Mouse (Mus musculus): Measurements from ENCODE around the gene Fbxw8. TPM values are rescaled to one million over a fixed set of nuclear protein-coding genes. Genes with fewer than 3 reads are reported as not detected.

The Fbxw8 gene
- polyA plus RNA-seq, 2 experiments, result 27.9 to 55.2 TPM

DNA sequence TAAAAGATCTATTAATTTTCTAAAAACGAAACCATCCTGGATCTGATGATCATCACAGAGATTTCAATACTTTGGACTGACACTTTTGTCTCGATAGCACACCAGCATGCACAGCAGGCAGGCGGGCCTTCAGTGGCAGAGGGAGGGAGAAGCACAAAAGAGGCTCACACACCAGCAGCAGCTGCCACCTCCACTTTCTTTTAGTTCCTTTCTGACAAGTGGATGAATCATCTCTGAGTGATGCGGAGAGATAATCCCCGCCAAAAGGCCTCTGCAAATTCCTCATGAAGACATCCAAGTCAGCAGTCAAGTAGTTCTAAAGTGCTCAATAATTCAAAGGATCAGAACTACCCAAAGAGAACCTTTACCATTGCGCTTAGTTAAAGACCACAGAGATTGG, 75.9 kb downstream of the Fbxw8 start:
- H3K4me1 ChIP-seq (ENCODE audit: control insufficient read depth, insufficient read depth, low read length), result peaks cover 25% of the 10 kb centered on the region
- no peak overlapping the region for H3K4me2 ChIP-seq (replicated peaks; ENCODE audit: low read depth, low read length, severe bottlenecking)
- no peak overlapping the region for H3K9ac ChIP-seq (ENCODE audit: low read depth, low read length, severe bottlenecking)
- peaks cover 40% of the 10 kb centered on the region for H3K36me3 ChIP-seq (ENCODE audit: control insufficient read depth, insufficient read depth, low read length)
- H3K27ac ChIP-seq (replicated peaks; ENCODE audit: low read depth, low read length), result no peak overlapping the region
- no peak for TF ChIP-seq POLR2A (IDR thresholded peaks at IDR 0.05; ENCODE audit: borderline replicate concordance, extremely low read depth, insufficient read depth, insufficient read length)
- no peak for DNase-seq (ENCODE audit: low spot score)
- H3K9me3 ChIP-seq (ENCODE audit: control insufficient read depth, low read length), result no peaks in the 10 kb centered on the region
- WGBS, result 82% methylated on average over 6 of the region's 6 CpGs
- no peaks in the 10 kb centered on the region for H3K27me3 ChIP-seq (ENCODE audit: control insufficient read depth, insufficient read depth, low read length)
- ATAC-seq (ENCODE audit: low FRiP score, low read depth), result no peak
- H3K4me3 ChIP-seq (replicated peaks; ENCODE audit: low read length), result no peak overlapping the region

DNA sequence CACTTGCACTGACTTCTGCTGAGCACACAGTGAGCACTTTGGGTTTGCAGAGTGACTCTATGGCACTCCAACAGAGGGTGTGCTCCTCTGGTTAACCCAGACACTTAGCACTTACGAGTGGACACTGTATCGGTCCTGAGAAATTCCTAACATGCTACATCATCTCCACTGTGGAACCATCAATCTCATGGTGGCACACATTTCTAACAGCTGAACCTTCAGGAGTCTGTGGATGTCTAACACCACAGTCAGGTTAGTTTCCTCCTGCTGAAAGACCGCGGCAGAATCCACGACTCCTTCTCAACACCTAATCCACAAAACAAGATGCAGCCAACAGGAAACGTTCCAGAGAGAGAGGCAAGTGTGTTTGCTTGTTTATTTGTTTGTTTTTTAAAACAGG, 76.7 kb downstream of the Fbxw8 start:
- Histone ChIP-seq H3K9me3 (ENCODE audit: control insufficient read depth, low read length) (no peaks in the 10 kb centered on the region), H3K4me1 (ENCODE audit: control insufficient read depth, insufficient read depth, low read length) (peaks cover 23% of the 10 kb centered on the region), H3K27me3 (ENCODE audit: control insufficient read depth, insufficient read depth, low read length) (no peaks in the 10 kb centered on the region), H3K27ac (replicated peaks; ENCODE audit: low read depth, low read length) (no peak overlapping the region), H3K4me2 (replicated peaks; ENCODE audit: low read depth, low read length, severe bottlenecking) (no peak overlapping the region), H3K4me3 (replicated peaks; ENCODE audit: low read length) (no peak overlapping the region), H3K9ac (ENCODE audit: low read depth, low read length, severe bottlenecking) (no peak overlapping the region), H3K36me3 (ENCODE audit: control insufficient read depth, insufficient read depth, low read length) (peaks cover 46% of the 10 kb centered on the region)
- 85% methylated on average over 6 of the region's 6 CpGs for WGBS
- TF ChIP-seq POLR2A (IDR thresholded peaks at IDR 0.05; ENCODE audit: borderline replicate concordance, extremely low read depth, insufficient read depth, insufficient read length), result no peak
- ATAC-seq (ENCODE audit: low FRiP score, low read depth) (no peak), DNase-seq (ENCODE audit: low spot score) (no peak)

DNA sequence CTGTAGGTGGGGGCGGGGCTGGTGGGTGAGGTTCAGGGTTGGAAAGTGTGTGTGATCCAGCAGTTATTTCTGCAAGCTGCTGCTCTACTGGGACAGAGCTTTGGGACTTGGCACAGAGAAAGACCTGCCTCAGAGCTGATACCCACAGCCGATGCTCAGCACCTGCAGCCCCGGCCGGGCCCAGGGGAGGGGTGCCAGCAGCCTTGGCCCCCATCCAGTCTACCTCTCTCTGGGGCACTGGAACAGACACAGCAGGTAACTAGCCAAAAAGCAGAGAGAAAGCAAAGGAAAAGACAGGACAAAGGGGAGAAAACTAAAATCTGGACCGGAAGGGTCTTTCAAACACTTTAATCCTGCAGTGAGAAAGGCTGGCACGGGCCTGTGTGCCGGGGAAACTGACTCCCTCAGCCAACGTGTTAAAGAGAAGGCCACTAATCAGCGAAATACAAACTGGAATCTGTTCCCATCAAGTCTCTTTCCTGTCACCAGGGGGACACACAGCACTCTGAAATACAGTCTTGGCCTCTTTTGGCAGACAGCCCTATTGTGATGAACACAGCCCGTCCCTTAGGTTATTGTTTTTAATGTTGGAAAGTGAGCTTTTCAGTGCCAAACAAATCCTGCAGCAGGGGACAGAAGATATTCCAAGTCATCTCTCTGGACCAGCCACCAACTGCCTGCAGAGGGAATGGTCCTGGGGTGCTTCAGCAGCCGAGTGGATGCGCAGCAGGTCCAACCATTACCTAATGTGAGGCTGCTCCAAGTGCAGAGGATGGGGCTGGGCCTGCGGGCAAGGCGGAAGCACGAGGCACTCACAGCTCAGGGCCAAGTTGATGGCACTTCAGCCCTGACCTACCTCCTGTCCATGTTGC, 78.3 kb downstream of the Fbxw8 start:
- Histone ChIP-seq H3K9me3 (ENCODE audit: control insufficient read depth, low read length) (no peaks in the 10 kb centered on the region), H3K4me1 (ENCODE audit: control insufficient read depth, insufficient read depth, low read length) (peaks cover 8% of the 10 kb centered on the region), H3K4me3 (replicated peaks; ENCODE audit: low read length) (no peak overlapping the region), H3K9ac (ENCODE audit: low read depth, low read length, severe bottlenecking) (no peak overlapping the region), H3K27ac (replicated peaks; ENCODE audit: low read depth, low read length) (no peak overlapping the region), H3K27me3 (ENCODE audit: control insufficient read depth, insufficient read depth, low read length) (no peaks in the 10 kb centered on the region), H3K4me2 (replicated peaks; ENCODE audit: low read depth, low read length, severe bottlenecking) (no peak overlapping the region), H3K36me3 (ENCODE audit: control insufficient read depth, insufficient read depth, low read length) (peaks cover 57% of the 10 kb centered on the region)
- ATAC-seq (ENCODE audit: low FRiP score, low read depth) (no peak), DNase-seq (ENCODE audit: low spot score) (no peak)
- TF ChIP-seq POLR2A (IDR thresholded peaks at IDR 0.05; ENCODE audit: borderline replicate concordance, extremely low read depth, insufficient read depth, insufficient read length), result no peak
- WGBS, result 81% methylated on average over 15 of the region's 15 CpGs

DNA sequence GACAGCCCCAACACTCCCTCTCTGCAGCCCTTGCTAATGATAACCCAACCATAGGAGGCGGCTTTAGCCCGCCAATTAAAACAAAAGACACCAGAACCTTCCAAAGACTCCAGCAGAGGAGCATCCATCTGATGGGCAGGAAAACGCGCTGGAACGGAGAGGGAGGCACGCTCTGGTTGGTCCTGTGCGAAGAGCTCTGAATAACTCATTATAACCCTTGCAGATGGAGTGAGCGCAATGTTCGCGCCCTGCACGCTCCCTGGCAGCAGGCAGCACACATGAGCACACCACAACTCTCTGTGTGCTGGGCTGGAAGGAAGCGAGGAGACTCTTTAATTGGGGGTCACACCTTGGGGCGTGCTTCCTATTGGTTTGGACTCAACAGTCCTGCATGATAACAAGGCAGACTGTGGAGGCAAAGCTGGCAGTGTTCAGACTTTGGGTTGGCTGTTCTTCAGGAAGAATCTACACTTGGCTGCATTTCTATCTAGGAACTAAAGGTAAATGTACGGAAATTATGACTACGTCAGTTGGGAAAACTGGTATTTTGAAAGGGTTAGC, 82.0 kb downstream of the Fbxw8 start:
- no peaks in the 10 kb centered on the region for H3K9me3 ChIP-seq (ENCODE audit: control insufficient read depth, low read length)
- no peak overlapping the region for H3K4me3 ChIP-seq (replicated peaks; ENCODE audit: low read length)
- no peak overlapping the region for H3K4me2 ChIP-seq (replicated peaks; ENCODE audit: low read depth, low read length, severe bottlenecking)
- no peak overlapping the region for H3K27ac ChIP-seq (replicated peaks; ENCODE audit: low read depth, low read length)
- no peaks in the 10 kb centered on the region for H3K4me1 ChIP-seq (ENCODE audit: control insufficient read depth, insufficient read depth, low read length)
- ATAC-seq (ENCODE audit: low FRiP score, low read depth) (no peak), DNase-seq (ENCODE audit: low spot score) (no peak)
- WGBS, result 90% methylated on average over 15 of the region's 15 CpGs
- TF ChIP-seq POLR2A (IDR thresholded peaks at IDR 0.05; ENCODE audit: borderline replicate concordance, extremely low read depth, insufficient read depth, insufficient read length), result no peak
- no peaks in the 10 kb centered on the region for H3K27me3 ChIP-seq (ENCODE audit: control insufficient read depth, insufficient read depth, low read length)
- no peak overlapping the region for H3K9ac ChIP-seq (ENCODE audit: low read depth, low read length, severe bottlenecking)
- peaks cover 67% of the 10 kb centered on the region for H3K36me3 ChIP-seq (ENCODE audit: control insufficient read depth, insufficient read depth, low read length)

DNA sequence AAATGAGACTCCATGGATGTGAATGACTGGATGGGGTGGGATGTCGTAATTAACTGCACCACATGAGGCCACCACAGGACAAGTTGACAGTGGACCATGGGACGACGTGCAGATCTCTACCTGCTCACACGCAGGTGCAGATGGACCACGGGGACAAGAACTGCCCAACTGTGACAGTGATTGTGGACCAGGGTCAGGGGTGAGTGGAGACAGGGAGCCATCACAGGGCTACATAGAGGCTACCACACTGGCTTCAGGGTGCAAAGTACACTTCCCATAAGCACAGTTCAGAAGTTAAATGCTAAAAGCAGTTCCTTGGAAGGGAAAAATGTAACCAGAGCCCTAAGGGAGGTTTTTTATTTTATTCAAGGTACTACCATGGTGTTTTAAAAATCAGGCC, 83.5 kb downstream of the Fbxw8 start:
- H3K27ac ChIP-seq (replicated peaks; ENCODE audit: low read depth, low read length), result no peak overlapping the region
- H3K4me1 ChIP-seq (ENCODE audit: control insufficient read depth, insufficient read depth, low read length), result no peaks in the 10 kb centered on the region
- DNase-seq (ENCODE audit: low spot score), result no peak
- peaks cover 73% of the 10 kb centered on the region for H3K36me3 ChIP-seq (ENCODE audit: control insufficient read depth, insufficient read depth, low read length)
- no peak overlapping the region for H3K4me3 ChIP-seq (replicated peaks; ENCODE audit: low read length)
- no peak overlapping the region for H3K4me2 ChIP-seq (replicated peaks; ENCODE audit: low read depth, low read length, severe bottlenecking)
- no peak for TF ChIP-seq POLR2A (IDR thresholded peaks at IDR 0.05; ENCODE audit: borderline replicate concordance, extremely low read depth, insufficient read depth, insufficient read length)
- no peak for ATAC-seq (ENCODE audit: low FRiP score, low read depth)
- no peaks in the 10 kb centered on the region for H3K27me3 ChIP-seq (ENCODE audit: control insufficient read depth, insufficient read depth, low read length)
- no peaks in the 10 kb centered on the region for H3K9me3 ChIP-seq (ENCODE audit: control insufficient read depth, low read length)
- WGBS, result 87% methylated on average over 5 of the region's 5 CpGs
- no peak overlapping the region for H3K9ac ChIP-seq (ENCODE audit: low read depth, low read length, severe bottlenecking)
